Mouse (Mus musculus): ENCODE results near the gene Psme1.

The Psme1 gene

DNA sequence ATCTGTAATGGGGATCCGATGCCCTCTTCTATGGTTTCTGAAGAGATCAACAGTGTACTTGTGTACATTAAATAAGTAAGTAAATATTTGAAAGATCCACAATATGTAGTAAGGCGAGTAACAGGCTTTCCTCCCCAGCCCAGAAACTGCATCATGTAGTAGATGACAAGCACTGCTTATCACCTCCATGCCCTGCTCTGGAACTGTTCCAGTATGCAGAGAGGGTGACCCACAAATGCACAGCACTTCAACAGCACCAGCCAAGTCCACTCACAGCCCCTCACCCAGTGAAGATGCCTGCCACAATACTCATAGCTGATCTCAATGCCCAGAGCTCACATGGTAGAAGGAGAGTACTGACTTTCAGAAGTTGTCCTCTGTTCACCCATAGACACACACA is 7.3 kb upstream of the Psme1 start:
- DNase-seq (ENCODE audit: low read depth, low spot score) = no peak

GRCm38 (mm10) chr14:55571760-55572159 is 6.2 kb upstream of the Psme1 start:
- DNase-seq (ENCODE audit: low read depth, low spot score) = no peak

DNA sequence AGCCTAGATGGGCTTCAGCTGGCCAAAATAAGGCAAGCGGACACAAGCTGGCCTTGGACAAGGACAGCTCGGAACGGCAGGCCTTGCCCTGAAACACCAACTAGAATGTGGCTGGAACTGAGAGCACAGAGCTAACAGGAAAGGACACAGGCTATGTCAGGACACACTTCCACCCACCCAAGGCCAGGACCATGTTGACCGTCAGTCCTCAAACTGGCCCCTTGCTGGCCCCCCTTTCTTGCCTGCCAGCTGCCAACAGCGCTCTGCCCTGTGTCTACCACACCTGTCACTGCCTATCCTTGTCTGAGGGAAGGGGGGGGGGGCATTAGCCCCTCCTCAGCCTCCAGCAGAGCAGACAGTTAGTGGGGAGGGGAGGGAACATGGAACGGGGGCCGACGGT is 2.6 kb upstream of the Psme1 start, which contains the start of gene Fitm1:
TSS of gene Fitm1 (plus strand) at position 316 of the 400 bp plus-strand sequence.
- no peak for DNase-seq (ENCODE audit: low read depth, low spot score)

GRCm38 (mm10) chr14:55575711-55576110 is 2.2 kb upstream of the Psme1 start:
- no peak for DNase-seq (ENCODE audit: low read depth, low spot score)

- no peak for DNase-seq (ENCODE audit: low read depth, low spot score)
Measured at GRCm38 (mm10) chr14:55576376-55576775, 1.5 kb upstream of the Psme1 start.

- no peak for DNase-seq (ENCODE audit: low read depth, low spot score)
Measured at GRCm38 (mm10) chr14:55578668-55579269, 846 bp downstream of the Psme1 start.

GRCm38 (mm10) chr14:55579511-55580496 is 1.9 kb downstream of the Psme1 start:
- no peak for DNase-seq (ENCODE audit: low read depth, low spot score)

- no peak for DNase-seq (ENCODE audit: low read depth, low spot score)
Measured at GRCm38 (mm10) chr14:55580731-55581130, 2.8 kb downstream of the Psme1 start.

- DNase-seq (ENCODE audit: low read depth, low spot score) = no peak
Measured at GRCm38 (mm10) chr14:55581981-55582681, 4.2 kb downstream of the Psme1 start.

DNA sequence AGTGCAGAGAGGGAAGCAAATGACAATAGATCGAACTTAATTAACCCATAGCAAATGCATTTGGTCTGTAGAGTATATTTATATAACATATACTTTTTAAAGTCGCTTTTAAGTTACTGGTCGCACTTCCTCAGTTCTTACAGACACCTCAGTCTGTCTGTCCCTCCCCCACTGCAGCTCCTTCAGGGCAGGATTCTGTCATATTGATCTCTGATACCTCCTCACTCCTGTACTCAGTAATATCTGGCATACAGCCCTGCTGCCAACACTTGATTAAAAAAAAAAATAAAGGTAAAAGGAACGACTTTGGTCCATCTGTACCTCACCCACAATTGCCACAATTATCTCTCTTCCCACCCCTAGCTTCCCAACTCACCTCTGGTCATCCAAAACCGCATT is 6.4 kb downstream of the Psme1 start:
- no peak for DNase-seq (ENCODE audit: low read depth, low spot score)

DNA sequence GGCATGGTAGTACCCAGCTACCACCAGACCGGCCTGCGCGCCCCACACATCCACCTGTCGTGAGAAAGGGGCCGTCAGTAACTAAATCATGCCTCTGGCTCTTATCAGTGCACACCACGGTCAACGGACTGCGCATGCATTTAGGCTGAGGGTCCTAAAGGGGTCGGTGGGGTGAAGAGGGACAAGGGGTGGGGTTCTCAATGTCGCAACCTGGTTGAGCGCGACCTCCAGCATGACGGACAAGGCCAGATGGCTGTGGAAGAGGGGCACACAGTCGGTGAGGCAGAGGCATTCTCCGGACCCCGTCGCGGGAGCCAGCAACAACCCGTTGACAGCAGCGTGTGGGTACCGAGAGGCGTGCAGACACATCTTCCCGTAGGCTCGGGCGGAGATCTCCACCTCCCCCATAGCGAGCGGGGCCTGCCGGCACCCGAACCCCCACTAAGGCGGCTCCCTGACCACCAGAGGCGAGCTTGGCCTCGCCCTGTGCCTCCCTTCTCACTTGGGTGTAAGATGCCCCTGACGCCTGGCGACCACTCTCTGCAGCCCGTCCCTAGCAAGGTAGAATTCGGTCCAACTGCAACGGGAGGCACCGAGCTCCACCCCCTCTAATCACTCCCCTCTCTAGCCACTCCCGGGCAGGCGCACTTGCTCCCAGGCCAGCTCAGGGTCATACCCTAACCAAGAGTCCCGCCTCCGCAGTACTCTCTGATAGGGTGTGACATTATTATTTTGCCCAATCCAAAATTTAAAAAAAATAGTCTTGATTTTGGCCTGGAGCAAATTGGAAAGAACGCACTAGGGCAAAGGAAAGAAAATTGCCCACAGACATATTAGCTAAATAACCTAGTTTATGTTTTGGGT is 7.0 kb downstream of the Psme1 start, which contains the start of gene Emc9:
TSS of gene Emc9 (minus strand) at position 601 of the 864 bp plus-strand sequence.
- no peak for DNase-seq (ENCODE audit: low read depth, low spot score)

DNA sequence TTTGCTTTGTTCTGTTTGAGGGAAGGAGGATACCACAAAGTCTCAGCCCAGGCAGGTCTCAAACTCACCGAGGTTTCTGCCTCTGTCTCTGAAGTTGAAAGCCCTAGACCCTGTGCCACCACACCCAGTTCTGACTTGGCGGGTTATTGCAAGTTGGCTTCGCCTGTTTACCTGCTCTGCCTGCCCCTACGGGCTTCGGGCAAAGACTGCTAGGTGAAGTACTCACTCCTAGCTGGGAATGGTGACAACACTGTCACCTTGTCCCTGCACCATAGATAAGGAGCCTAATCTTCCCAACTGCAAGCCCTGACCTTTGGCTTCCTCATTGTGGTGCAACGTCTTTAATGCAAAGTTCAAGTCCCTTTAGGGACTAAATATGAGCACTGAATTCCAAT is 7.6 kb downstream of the Psme1 start:
- no peak for DNase-seq (ENCODE audit: low read depth, low spot score)

DNA sequence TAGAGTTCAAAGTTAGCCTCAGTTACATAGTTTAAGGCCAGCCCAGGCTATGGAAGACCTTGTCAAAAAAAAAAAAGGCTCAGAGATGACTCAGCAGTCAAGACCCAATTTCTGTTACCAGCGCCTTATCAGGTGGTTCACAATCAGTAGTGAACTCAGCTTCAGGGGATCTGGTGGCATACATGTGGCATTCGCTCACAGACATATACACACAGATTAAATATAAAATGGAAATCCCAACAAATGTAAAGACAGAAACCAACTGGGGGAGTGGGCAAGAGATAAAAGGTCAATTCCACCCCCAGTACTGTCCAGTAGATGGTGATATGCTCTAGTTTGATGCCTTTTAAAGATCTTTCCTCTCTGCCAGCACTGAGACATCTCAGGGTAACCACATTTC is 8.2 kb downstream of the Psme1 start:
- no peak for DNase-seq (ENCODE audit: low read depth, low spot score)

GRCm38 (mm10) chr14:55589271-55589670 is 11.3 kb downstream of the Psme1 start:
- no peak for DNase-seq (ENCODE audit: low read depth, low spot score)

DNA sequence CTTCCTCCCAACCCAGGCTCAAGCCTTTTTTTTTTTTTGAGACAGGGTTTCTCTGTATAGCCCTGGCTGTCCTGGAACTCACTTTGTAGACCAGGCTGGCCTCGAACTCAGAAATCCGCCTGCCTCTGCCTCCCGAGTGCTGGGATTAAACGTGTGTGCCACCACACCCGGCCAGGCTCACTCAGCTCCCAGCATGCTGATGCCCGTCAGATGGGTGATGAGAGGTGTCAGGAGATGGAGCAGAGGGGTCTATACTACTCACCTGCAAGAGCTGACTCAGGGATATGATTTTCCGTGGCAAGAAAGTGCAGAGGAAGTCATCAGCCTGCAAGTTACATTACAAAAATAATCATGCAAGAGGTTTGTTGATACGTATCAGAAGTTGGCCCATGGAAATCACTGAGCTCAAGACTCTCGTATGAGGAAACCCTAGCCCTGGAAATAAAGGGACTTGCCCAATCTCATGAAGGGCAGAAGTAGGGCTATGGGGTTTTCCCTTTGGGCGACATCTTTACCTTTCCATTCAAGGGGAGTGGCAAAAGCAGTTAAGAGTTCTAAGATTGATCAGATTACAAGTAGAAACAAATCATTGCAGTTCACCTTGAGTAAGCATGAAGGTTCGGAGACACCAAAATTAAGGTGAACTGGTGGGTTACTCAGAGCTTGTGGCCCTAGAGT is 12.0 kb downstream of the Psme1 start:
- no peak for DNase-seq (ENCODE audit: low read depth, low spot score)

DNA sequence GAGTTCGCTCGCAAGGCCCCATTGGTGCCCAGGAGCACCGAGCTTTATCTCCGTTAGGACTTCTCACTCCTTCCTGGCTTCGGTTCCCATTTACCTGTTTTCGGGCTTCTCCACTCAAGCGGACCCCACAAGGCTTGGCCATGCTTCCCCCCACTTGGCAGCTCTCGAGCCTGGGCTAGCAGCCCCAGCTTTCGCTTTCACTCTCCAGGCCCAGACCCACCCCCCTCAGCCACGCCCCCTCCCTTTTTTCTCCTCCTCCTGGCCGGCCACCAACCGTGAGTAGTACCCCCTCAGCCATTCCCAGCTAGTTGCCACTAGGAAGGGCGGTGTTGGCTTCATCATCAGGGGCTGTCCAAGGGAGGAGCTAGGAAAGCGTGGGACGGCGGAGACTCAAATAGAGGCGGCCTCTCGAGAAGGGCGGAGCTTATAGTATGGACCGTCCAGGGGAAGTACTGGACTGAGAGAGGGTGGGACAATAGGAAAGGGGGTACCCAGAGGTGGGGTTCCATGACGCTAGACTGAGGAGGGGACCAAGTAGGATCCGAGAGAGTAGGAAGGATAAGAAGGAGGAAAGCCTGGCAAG is 12.9 kb downstream of the Psme1 start, which contains the start of gene Psme2:
TSS of gene Psme2 (minus strand) at position 366 of the 583 bp plus-strand sequence.
- peak; percentile 89 for DNase-seq (ENCODE audit: low read depth, low spot score)

GRCm38 (mm10) chr14:55591331-55591891 is 13.5 kb downstream of the Psme1 start, which contains the start of gene Rnf31:
Rnf31 (plus strand) TSS chr14:55591708.
- peak; percentile 89 for DNase-seq (ENCODE audit: low read depth, low spot score)

DNA sequence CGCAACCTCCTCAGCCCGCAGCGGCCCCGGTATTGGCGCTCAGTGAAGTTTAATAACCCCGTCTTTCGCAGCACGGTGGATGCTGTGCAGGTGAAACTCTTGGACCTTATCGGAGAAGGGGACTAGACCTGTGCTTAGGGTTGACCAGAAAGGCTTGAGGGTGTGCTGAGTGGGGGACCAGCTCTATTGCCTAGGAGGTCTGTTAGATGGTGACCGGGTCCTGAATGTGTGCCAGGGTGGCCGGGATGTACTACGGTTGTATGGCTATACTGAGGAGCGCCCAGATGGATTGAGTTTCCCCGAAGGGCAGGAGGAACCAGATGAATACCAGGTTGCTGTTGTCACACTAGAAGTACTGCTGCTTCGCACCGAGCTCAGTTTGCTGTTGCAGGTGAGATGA is 14.3 kb downstream of the Psme1 start:
- DNase-seq (ENCODE audit: low read depth, low spot score) = no peak

DNA sequence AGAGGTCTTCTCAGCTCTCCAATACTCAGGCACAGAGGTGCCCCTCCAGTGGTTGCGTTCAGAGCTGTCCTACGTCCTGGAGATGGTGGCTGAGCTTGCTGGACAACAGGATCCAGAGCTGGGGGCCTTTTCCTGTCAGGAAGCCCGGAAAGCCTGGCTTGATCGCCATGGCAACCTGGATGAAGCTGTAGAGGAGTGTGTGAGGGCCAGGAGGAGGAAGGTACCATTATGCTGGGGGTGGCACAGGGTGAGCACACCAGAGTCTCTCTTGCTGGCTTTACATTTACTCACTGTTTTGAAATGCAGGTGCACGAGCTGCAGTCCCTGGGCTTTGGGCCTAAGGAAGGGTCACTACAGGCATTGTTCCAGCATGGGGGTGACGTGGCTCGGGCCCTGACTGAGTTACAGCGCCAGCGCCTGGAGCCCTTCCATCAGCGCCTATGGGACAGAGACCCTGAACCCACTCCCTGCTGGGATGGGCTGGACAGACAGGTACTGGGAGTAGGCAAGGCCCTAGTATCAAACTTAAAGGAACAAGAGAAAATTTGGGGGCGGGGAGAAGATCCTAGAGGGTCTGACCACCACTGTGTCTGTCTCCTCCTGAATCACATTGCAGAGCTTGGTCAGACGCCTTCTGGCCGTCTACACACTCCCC is 18.2 kb downstream of the Psme1 start:
- no peak for DNase-seq (ENCODE audit: low read depth, low spot score)
